Mouse (Mus musculus) lung, postnatal 0 days (tissue): ENCODE measurements at regions not wholly inside any gene's neighbourhood (a gene's known extent, or its start where the extent isn't known, plus 50 kb on each side); places are given as distances from the start of the nearest gene placed in this dataset.

ENCODE experiments used
- ATAC-seq: fragments of 200-750 bp; cut with Nextera tagmentation; 2 replicates; pipeline ENCODE4 v1.8.0; 2017; ENCODE audit warnings: moderate library complexity
- DNase-seq: peaks from one replicate; pipeline ENCODE4 v3.0.0-alpha.2; 2016; ENCODE audit warnings: low spot score
- H3K27ac ChIP-seq: fragments of 300-500 bp; sonication (generic); 2 replicates; pipeline ENCODE4 v1.5.1; 2014; ENCODE audit warnings: antibody characterized with exemption, mild to moderate bottlenecking, low read length, mixed read lengths
- H3K27me3 ChIP-seq: fragments of 300-500 bp; sonication (generic); replicated peaks from 2 replicates; pipeline ENCODE4 v1.6.1; 2014; ENCODE audit warnings: low read length, mixed read lengths; ENCODE audit not compliant: insufficient read depth
- H3K36me3 ChIP-seq: fragments of 300-500 bp; sonication (generic); 2 replicates; pipeline ENCODE4 v1.6.1; 2014; ENCODE audit warnings: low read length, mixed read lengths; ENCODE audit not compliant: insufficient read depth
- H3K4me1 ChIP-seq: fragments of 300-500 bp; sonication (generic); 2 replicates; pipeline ENCODE4 v1.6.1; 2014; ENCODE audit warnings: antibody characterized with exemption, low read depth, low read length, mixed read lengths; ENCODE audit not compliant: insufficient read depth
- H3K4me2 ChIP-seq: fragments of 300-500 bp; sonication (generic); replicated peaks from 2 replicates; pipeline ENCODE4 v1.6.1; 2014; ENCODE audit warnings: low read depth, mild to moderate bottlenecking, low read length, moderate library complexity, mixed read lengths
- H3K4me3 ChIP-seq: fragments of 300-500 bp; sonication (generic); 2 replicates; pipeline ENCODE4 v1.5.1; 2014; ENCODE audit warnings: low read depth, low read length
- H3K9ac ChIP-seq: fragments of 300-500 bp; sonication (generic); replicated peaks from 2 replicates; pipeline ENCODE4 v1.6.1; 2014; ENCODE audit warnings: low read depth, mild to moderate bottlenecking
- H3K9me3 ChIP-seq: fragments of 300-500 bp; sonication (generic); 2 replicates; pipeline ENCODE4 v1.6.1; 2016; ENCODE audit warnings: low read length, mixed read lengths
- CTCF ChIP-seq: IDR thresholded peaks from 2 replicates; pipeline ENCODE4 v1.5.1; 2016; ENCODE audit warnings: antibody characterized with exemption, mild to moderate bottlenecking
- EP300 ChIP-seq: IDR thresholded peaks from 2 replicates; pipeline ENCODE4 v1.6.1; 2016; ENCODE audit warnings: antibody characterized with exemption, mild to moderate bottlenecking, control low read depth
- WGBS: fragments of 180-500 bp; shearing (Covaris S2); extraction: QIAGEN DNeasy Blood & Tissue Kit; methylation state at CpG from one replicate; pipeline ENCODE4 v1.1.7; 2014; 5-methylcytosine and 5-hydroxymethylcytosine counted together

GRCm38 (mm10) chr5:64576426-64577262 is 226.5 kb upstream of the Klf3 start:
- Histone ChIP-seq H3K4me3 (no peak overlapping the region), H3K36me3 (no peaks in the 10 kb centered on the region), H3K9ac (no peak overlapping the region), H3K9me3 (no peaks in the 10 kb centered on the region), H3K4me2 (no peak overlapping the region), H3K27me3 (no peaks in the 10 kb centered on the region), H3K27ac (peak overlapping the region; percentile 9; the same call in 1 of the 2 replicates), H3K4me1 (peaks cover 7% of the 10 kb centered on the region)
- ATAC-seq = peak; percentile 6; the same call in 1 of the 2 replicates
- 63% methylated on average over 19 of the region's 19 CpGs for WGBS
- peak; percentile 61 for DNase-seq
- no peak for TF ChIP-seq CTCF
- TF ChIP-seq EP300 = no peak

GRCm38 (mm10) chr5:64577424-64577823 is 225.8 kb upstream of the Klf3 start:
- WGBS = 52% methylated on average over 7 of the region's 7 CpGs
- Histone ChIP-seq H3K27ac (peak overlapping the region; percentile 9; the same call in 1 of the 2 replicates), H3K27me3 (no peaks in the 10 kb centered on the region), H3K4me1 (peaks cover 7% of the 10 kb centered on the region), H3K4me3 (no peak overlapping the region), H3K36me3 (no peaks in the 10 kb centered on the region), H3K9ac (no peak overlapping the region), H3K9me3 (no peaks in the 10 kb centered on the region), H3K4me2 (no peak overlapping the region)
- no peak for TF ChIP-seq EP300
- no peak for TF ChIP-seq CTCF
- DNase-seq (no peak), ATAC-seq (no peak)

- Histone ChIP-seq H3K9ac (no peak overlapping the region), H3K9me3 (no peaks in the 10 kb centered on the region), H3K4me3 (no peak overlapping the region), H3K27me3 (no peaks in the 10 kb centered on the region), H3K4me2 (no peak overlapping the region), H3K27ac (no peak overlapping the region), H3K4me1 (peaks cover 7% of the 10 kb centered on the region), H3K36me3 (no peaks in the 10 kb centered on the region)
- DNase-seq (no peak), ATAC-seq (no peak)
- WGBS = 93% methylated on average over 6 of the region's 6 CpGs
- TF ChIP-seq CTCF = no peak
- TF ChIP-seq EP300 = no peak
Measured at GRCm38 (mm10) chr5:64578536-64578935, 224.7 kb upstream of the Klf3 start.

- TF ChIP-seq CTCF (no peak), EP300 (no peak; the same call in 1 of the 2 replicates)
- H3K9me3 ChIP-seq = no peaks in the 10 kb centered on the region
- peaks cover 7% of the 10 kb centered on the region for H3K4me1 ChIP-seq
- DNase-seq = no peak
- H3K4me3 ChIP-seq = no peak overlapping the region
- H3K27me3 ChIP-seq = no peaks in the 10 kb centered on the region
- WGBS = 43% methylated on average over 5 of the region's 5 CpGs
- no peak overlapping the region for H3K4me2 ChIP-seq
- no peaks in the 10 kb centered on the region for H3K36me3 ChIP-seq
- no peak overlapping the region for H3K27ac ChIP-seq
- ATAC-seq = no peak
- H3K9ac ChIP-seq = no peak overlapping the region
Measured at GRCm38 (mm10) chr5:64579086-64579485, 224.1 kb upstream of the Klf3 start.

- 9% methylated on average over 14 of the region's 14 CpGs for WGBS
- Histone ChIP-seq H3K4me2 (peak overlapping the region; percentile 49), H3K4me1 (peaks cover 7% of the 10 kb centered on the region), H3K9me3 (no peaks in the 10 kb centered on the region), H3K4me3 (no peak overlapping the region), H3K36me3 (no peaks in the 10 kb centered on the region), H3K9ac (peak overlapping the region; percentile 26; the same call in 1 of the 2 replicates), H3K27ac (peak overlapping the region; percentile 64), H3K27me3 (no peaks in the 10 kb centered on the region)
- ATAC-seq (peak; percentile 72), DNase-seq (peak; percentile 83)
- no peak for TF ChIP-seq CTCF
- peak; percentile 18 for TF ChIP-seq EP300
Measured at GRCm38 (mm10) chr5:64579494-64580339, 223.5 kb upstream of the Klf3 start.

GRCm38 (mm10) chr5:64580340-64580723 is 222.9 kb upstream of the Klf3 start:
- no peak overlapping the region for H3K9ac ChIP-seq
- TF ChIP-seq EP300 (no peak), CTCF (no peak)
- no peak overlapping the region for H3K4me3 ChIP-seq
- H3K36me3 ChIP-seq = no peaks in the 10 kb centered on the region
- H3K27me3 ChIP-seq = no peaks in the 10 kb centered on the region
- DNase-seq = no peak
- H3K4me1 ChIP-seq = peaks cover 7% of the 10 kb centered on the region
- H3K27ac ChIP-seq = no peak overlapping the region
- H3K9me3 ChIP-seq = no peaks in the 10 kb centered on the region
- WGBS = 69% methylated on average over 3 of the region's 3 CpGs
- ATAC-seq = no peak
- no peak overlapping the region for H3K4me2 ChIP-seq
